Mouse (Mus musculus): ENCODE results near the gene Itga2b. TPM values are rescaled to one million over a fixed set of nuclear protein-coding genes. Genes with fewer than 3 reads are reported as not detected.

Gene Itga2b
- polyA plus RNA-seq, 1 experiment from 2014 or later, result 4.4 TPM

DNA sequence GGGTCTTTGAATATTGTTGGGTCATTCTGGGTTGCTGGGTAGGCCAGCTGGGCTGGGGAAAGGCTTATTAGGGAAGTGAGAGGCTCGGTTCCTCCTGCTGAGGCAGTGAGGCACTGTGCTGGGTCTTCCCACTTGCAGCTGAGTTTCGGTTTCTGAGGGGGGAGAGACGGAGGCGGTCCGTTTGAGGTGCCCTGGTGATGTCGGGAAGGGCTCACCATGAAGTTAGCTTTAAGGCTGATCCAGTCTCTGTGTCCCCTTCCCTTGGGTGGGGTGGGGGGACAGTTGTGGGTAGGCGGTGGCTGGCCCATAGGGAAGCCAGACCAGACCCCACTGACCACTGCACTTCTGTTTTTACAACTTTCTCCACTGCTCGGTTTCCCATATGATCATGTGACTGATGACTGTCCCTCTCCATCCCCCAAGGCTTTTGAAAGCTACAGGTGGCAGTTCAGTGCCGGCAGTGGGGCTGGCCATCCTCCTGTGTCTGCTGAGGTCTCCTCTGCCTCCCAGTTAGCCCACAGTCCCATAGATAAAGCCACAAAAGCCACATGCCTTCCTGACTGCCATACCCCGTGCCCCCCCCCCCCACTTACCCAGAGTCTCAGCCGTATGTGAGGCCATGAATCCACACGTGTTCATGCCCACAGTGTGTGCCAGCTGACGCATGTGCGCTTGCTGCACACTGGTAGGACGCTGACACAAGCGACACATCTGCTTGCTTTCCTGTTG is 37.6 kb downstream of the Itga2b start:
- H3K27ac ChIP-seq, result no peak overlapping the region
- peak overlapping the region; percentile 55 for H3K9ac ChIP-seq
- H3K36me3 ChIP-seq, result peaks cover 36% of the 10 kb centered on the region
- H3K4me3 ChIP-seq, result no peak overlapping the region
- 59% methylated on average over 16 of the region's 16 CpGs for WGBS
- no peaks in the 10 kb centered on the region for H3K9me3 ChIP-seq
- peaks cover 31% of the 10 kb centered on the region for H3K4me1 ChIP-seq
- ATAC-seq (ENCODE audit: low FRiP score, low read depth), result no peak
- peaks cover under 1% of the 10 kb centered on the region; the same call in 1 of the 2 replicates for H3K27me3 ChIP-seq
- peak overlapping the region; percentile 32 for H3K4me2 ChIP-seq (replicated peaks)

GRCm38 (mm10) chr11:102431728-102432114 is 38.2 kb downstream of the Itga2b start:
- WGBS, result 71% methylated on average over 3 of the region's 3 CpGs
- peak overlapping the region; percentile 32 for H3K4me2 ChIP-seq (replicated peaks)

DNA sequence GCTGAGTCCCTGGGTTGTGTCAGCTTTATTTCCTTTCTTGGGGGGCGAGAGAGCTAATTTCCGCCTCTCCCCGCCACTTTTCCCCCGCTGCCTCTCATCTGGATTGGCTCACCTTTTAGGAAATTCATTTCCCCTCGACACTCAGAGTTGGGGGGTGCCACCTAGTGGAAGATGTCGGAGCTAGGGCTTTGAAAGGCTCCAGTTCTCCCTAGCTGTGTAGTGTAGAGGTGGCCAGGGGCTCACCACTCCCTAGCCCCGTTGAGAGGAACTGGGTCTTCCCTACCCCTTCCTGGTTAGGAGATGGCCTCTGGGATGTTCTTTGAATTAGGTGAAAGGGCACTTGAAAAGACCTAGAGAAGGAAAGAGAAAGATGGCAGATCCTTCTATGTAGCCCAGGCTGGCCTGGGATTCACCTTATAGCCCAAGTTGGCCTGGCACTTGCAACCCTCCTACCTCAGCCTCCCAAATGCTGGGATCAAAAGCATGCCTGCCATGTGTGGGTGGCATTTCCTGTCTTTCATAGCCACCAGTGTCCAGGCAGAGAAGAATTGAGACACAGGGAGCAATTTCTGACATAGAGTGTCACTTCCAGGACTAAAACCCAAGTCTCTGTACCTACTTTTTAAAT is 38.8 kb downstream of the Itga2b start:
- 0% methylated on average over 7 of the region's 7 CpGs for WGBS
- peak overlapping the region; percentile 85 for H3K27ac ChIP-seq
- H3K4me1 ChIP-seq, result peaks cover 27% of the 10 kb centered on the region
- H3K27me3 ChIP-seq, result no peaks in the 10 kb centered on the region
- H3K4me2 ChIP-seq (replicated peaks), result peak overlapping the region; percentile 84
- no peaks in the 10 kb centered on the region for H3K9me3 ChIP-seq
- no peak for ATAC-seq (ENCODE audit: low FRiP score, low read depth)
- H3K9ac ChIP-seq, result peak overlapping the region; percentile 74
- H3K4me3 ChIP-seq, result peak overlapping the region; percentile 68
- peaks cover 26% of the 10 kb centered on the region for H3K36me3 ChIP-seq

More at GRCm38 (mm10) chr11:102431728-102432114, 38.2 kb downstream of the Itga2b start:
- Histone ChIP-seq H3K4me1 (peaks cover 27% of the 10 kb centered on the region), H3K27me3 (no peaks in the 10 kb centered on the region), H3K36me3 (peaks cover 31% of the 10 kb centered on the region), H3K4me3 (no peak overlapping the region), H3K27ac (no peak overlapping the region), H3K9ac (peak overlapping the region; percentile 55), H3K9me3 (no peaks in the 10 kb centered on the region)
- ATAC-seq (ENCODE audit: low FRiP score, low read depth), result no peak

GRCm38 (mm10) chr11:102430121-102431017 is 39.6 kb downstream of the Itga2b start, which contains the start of gene Grn:
Gene Grn (plus strand): TSS chr11:102430315.
- ATAC-seq (ENCODE audit: low FRiP score, low read depth), result peak; percentile 94
- WGBS, result under 1% methylated on average over 29 of the region's 29 CpGs
- Histone ChIP-seq H3K4me2 (replicated peaks) (peak within 1 kb of the TSS; percentile 84), H3K9me3 (no peaks in the 10 kb centered on the region), H3K4me1 (peaks cover 27% of the 10 kb centered on the region), H3K4me3 (peak within 1 kb of the TSS; percentile 68), H3K27ac (peak within 1 kb of the TSS; percentile 85), H3K9ac (peak within 1 kb of the TSS; percentile 74), H3K27me3 (no peaks in the 10 kb centered on the region), H3K36me3 (peaks cover 18% of the 10 kb centered on the region)

GRCm38 (mm10) chr11:102429551-102429950 is 40.4 kb downstream of the Itga2b start:
- peak overlapping the region; percentile 6; the same call in 1 of the 2 replicates for H3K27ac ChIP-seq
- H3K4me1 ChIP-seq, result peaks cover 27% of the 10 kb centered on the region
- peaks cover 10% of the 10 kb centered on the region for H3K36me3 ChIP-seq
- no peaks in the 10 kb centered on the region for H3K9me3 ChIP-seq
- no peak for ATAC-seq (ENCODE audit: low FRiP score, low read depth)
- 49% methylated on average over 3 of the region's 3 CpGs for WGBS
- H3K4me3 ChIP-seq, result peak overlapping the region; percentile 68
- no peaks in the 10 kb centered on the region for H3K27me3 ChIP-seq
- peak overlapping the region; percentile 74 for H3K9ac ChIP-seq
- peak overlapping the region; percentile 84 for H3K4me2 ChIP-seq (replicated peaks)

DNA sequence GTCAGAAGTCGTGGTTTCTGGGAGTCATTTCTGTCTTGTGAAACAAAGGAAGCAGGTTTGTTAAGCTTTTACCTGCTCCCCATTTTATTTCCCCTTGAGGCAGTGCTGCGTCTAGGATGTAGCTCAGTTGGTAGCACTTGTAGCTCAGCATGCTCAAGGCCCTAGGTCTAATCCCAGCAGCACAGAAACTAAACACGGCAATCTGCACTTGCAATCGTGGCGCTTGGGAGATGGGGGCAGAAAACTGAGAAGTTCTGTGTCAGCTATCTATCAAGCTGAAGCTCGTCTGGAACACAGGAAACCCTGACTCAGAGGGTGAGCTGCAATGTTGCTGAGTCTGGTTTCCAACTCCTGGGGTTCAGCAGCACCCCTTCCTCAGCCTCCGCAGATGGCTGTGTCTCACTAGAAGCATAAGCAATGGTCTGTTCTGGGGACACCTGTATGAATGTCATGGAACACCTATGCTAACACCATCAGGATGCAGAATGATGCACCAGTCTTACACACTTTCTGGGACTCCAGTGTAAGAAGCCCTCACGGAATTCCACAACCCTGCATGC is 40.9 kb downstream of the Itga2b start:
- no peaks in the 10 kb centered on the region for H3K27me3 ChIP-seq
- peaks cover 27% of the 10 kb centered on the region for H3K4me1 ChIP-seq
- 68% methylated on average over 8 of the region's 8 CpGs for WGBS
- H3K4me2 ChIP-seq (replicated peaks), result peak overlapping the region; percentile 84
- H3K9me3 ChIP-seq, result no peaks in the 10 kb centered on the region
- peak overlapping the region; percentile 68; the same call in 1 of the 2 replicates for H3K4me3 ChIP-seq
- H3K9ac ChIP-seq, result peak overlapping the region; percentile 74
- no peak for ATAC-seq (ENCODE audit: low FRiP score, low read depth)
- H3K36me3 ChIP-seq, result peaks cover 7% of the 10 kb centered on the region; the same call in 1 of the 2 replicates
- no peak overlapping the region for H3K27ac ChIP-seq

- Histone ChIP-seq H3K4me3 (no peak overlapping the region), H3K36me3 (no peaks in the 10 kb centered on the region), H3K27ac (no peak overlapping the region), H3K4me1 (peaks cover 8% of the 10 kb centered on the region), H3K4me2 (replicated peaks) (no peak overlapping the region), H3K9ac (no peak overlapping the region), H3K9me3 (no peaks in the 10 kb centered on the region), H3K27me3 (no peaks in the 10 kb centered on the region)
- no peak for ATAC-seq (ENCODE audit: low FRiP score, low read depth)
- whole genome bisulfite sequencing, result 78% methylated on average over 8 of the region's 8 CpGs
These were observed 44.2 kb downstream of the Itga2b start for GRCm38 (mm10) chr11:102425555-102426316.

GRCm38 (mm10) chr11:102424666-102425065 is 45.3 kb downstream of the Itga2b start:
- WGBS, result 76% methylated on average over 6 of the region's 6 CpGs
- Histone ChIP-seq H3K4me1 (peaks cover 4% of the 10 kb centered on the region), H3K36me3 (no peaks in the 10 kb centered on the region), H3K27ac (no peak overlapping the region), H3K27me3 (no peaks in the 10 kb centered on the region), H3K4me2 (replicated peaks) (no peak overlapping the region), H3K9me3 (0 out of 2 replicates have a peak, but pooled peaks cover 6% of the 10 kb centered on the region), H3K9ac (no peak overlapping the region), H3K4me3 (no peak overlapping the region)
- ATAC-seq (ENCODE audit: low FRiP score, low read depth), result no peak

DNA sequence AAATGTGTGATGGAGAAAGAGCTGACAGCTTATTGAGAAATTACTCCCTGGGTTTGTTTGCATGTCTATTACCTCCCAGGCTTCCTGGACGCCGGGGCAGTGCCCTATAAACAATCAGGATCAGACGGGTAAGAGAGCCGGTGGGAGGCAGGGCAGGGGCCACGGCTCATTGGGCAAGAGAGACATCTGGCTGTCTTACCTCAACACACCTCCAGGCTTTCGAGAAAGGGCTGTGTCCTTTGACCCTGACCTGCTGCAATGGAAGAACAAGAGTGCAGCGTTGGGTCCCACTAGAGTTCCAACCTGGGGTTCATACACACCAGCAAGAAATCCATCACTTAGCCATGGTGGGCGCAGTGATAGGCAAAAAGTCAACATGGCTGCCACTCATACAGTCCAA is 48.4 kb downstream of the Itga2b start:
- Histone ChIP-seq H3K4me1 (no peaks in the 10 kb centered on the region), H3K36me3 (no peaks in the 10 kb centered on the region), H3K9me3 (0 out of 2 replicates have a peak, but pooled peaks cover 7% of the 10 kb centered on the region), H3K4me3 (no peak overlapping the region), H3K27ac (no peak overlapping the region), H3K27me3 (no peaks in the 10 kb centered on the region), H3K4me2 (replicated peaks) (no peak overlapping the region), H3K9ac (no peak overlapping the region)
- no peak for ATAC-seq (ENCODE audit: low FRiP score, low read depth)
- 61% methylated on average over 8 of the region's 8 CpGs for WGBS

GRCm38 (mm10) chr11:102418887-102419286 is 51.0 kb downstream of the Itga2b start:
- Histone ChIP-seq H3K27ac (no peak overlapping the region), H3K36me3 (no peaks in the 10 kb centered on the region), H3K4me1 (no peaks in the 10 kb centered on the region), H3K4me2 (replicated peaks) (no peak overlapping the region), H3K9ac (no peak overlapping the region), H3K4me3 (no peak overlapping the region), H3K27me3 (no peaks in the 10 kb centered on the region), H3K9me3 (0 out of 2 replicates have a peak, but pooled peaks cover 7% of the 10 kb centered on the region)
- ATAC-seq (ENCODE audit: low FRiP score, low read depth), result no peak

DNA sequence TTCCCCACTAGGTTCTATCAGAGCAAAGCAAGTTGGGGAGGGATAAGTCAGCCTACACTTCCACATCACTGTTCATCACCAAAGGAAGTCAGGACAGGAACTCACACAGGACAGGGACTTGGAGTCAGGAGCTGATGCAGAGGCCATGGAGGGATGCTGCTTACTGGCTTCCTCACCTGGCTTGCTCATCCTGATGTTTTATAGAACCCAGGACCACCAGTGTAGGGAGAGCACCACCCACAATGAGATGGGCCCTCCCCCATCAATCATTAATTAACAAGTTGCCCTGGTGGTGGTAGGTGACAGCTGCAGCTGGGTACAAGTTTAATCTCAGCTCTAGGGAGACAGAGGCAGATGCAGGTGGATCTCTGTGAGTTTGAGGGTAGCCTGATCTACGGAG is 52.8 kb downstream of the Itga2b start:
- no peak overlapping the region for H3K9ac ChIP-seq
- no peak for ATAC-seq (ENCODE audit: low FRiP score, low read depth)
- 78% methylated on average over 1 of the region's 1 CpGs for WGBS
- no peaks in the 10 kb centered on the region for H3K27me3 ChIP-seq
- no peak overlapping the region for H3K4me2 ChIP-seq (replicated peaks)
- 0 out of 2 replicates have a peak, but pooled peaks cover 7% of the 10 kb centered on the region for H3K9me3 ChIP-seq
- H3K4me1 ChIP-seq, result no peaks in the 10 kb centered on the region
- H3K36me3 ChIP-seq, result no peaks in the 10 kb centered on the region
- no peak overlapping the region for H3K4me3 ChIP-seq
- no peak overlapping the region for H3K27ac ChIP-seq
